Mouse (Mus musculus) retina, adult 2 months (tissue): ENCODE results near the gene Ncor2.

ENCODE experiments used
- DNase-seq: peaks from one replicate; pipeline ENCODE4 v3.0.0-alpha.2; 2012; ENCODE audit warnings: low read depth, low spot score

The Ncor2 gene

DNA sequence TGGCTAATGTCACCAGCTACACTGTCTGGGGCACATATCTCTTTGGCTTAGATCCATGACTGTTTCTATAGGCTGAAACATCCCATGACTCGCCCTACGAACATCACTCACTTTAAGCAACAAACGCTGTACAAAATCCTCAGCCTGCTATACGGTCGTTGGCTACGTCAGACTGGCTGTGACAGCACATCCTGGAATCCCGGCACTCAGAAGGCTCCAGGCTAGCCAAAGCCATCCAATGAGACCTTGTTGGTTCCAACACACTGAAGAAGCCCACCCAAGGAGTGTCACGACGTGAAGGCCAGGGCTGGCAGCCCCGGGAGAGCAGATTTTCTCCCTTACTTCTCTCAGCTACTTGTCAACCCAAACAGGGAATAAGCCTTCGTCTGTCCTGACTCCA is 82.7 kb downstream of the Ncor2 start:
- DNase-seq, result no peak

DNA sequence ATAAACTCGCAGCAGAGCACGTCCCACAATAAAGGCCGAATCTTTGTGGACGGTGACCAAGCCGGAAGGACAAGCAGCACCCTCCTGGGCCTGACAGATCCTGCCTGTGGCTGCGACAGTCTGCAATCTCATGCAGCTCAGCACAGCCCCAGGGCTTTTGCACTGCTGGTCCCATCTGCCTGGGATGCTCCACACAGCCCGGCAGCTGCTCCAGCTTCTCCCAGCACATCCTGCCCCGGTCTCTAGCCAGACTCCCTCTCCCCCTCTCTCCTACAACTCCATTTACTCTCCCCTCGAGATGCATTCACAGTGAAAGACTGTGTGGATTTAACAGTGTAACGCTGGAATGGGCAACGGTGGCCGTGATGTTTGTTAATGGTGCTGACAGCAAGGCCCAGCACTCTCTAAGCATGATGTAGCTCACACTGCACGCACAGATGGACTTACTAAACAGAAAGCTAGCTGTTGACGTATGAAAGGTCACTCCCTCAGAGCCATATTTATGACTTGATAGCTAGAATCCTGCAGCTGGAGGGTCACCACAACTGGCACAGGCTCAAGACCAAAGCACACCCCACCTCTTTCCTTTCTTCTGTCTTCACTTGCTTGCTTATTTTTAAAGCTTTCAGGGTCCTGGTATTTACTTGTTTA is 83.4 kb downstream of the Ncor2 start:
- no peak for DNase-seq

DNA sequence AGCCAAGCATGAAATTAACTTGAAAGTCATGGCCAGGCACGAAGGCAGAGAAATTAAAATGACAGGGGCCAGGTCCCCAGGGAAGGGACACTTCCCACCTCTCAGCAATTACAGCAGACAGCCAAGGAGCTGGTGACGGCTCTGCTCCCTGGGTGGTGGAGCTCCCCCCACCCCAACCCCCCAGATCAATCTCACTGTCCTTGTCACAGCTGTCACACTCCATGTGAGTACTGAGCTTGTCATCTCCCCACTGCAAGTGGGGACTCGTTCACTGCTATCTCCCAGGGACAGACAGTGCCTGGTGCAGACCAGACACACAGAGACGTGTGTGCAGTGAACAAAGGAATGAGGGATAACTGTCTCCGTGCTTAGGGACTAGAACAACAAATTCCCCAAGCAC is 85.2 kb downstream of the Ncor2 start:
- DNase-seq, result no peak

DNA sequence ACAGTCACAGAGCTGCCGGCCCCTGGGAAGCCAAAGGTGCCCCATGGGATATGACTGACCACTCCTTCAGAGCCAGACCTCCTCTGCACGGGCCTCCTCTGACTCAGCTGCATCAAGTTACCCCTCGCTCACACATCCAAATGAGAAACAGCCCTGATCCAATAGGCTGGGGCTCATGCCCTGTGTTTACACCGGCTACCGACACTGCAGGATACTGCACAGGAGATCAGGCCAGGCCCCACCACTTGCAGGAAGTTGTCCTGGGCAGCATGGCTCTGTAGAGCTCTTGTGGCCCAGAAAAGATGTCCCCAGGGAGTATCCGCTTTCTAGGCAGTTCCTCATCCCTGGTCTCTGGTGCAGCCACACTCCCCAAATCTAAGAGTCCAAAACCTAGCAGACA is 90.9 kb downstream of the Ncor2 start:
- DNase-seq, result no peak

DNA sequence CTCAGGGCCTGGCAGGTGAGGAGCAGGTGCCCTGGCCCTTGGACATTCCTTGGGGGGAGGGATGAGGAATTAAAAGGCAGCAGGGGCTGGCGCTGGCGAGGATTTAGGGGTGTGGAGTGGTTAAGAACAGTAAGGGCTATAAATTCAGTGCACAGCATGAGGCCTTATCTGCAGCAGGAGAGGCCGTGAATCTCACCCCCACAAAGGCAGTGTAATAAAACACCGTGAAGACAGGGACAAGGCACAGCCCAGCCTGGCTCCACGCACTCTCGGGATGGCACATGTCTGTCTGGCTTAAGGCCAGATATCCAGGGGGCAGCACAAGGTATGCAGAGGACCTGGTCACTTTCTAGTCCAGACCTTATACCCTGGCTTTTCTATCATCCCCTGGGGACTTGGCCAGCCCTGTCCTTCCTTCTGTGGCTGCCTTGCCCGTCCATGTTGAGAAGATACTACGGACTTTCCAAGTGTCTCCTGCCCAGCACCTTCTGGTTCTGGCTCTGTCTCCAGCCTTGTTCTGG is 93.9 kb downstream of the Ncor2 start:
- no peak for DNase-seq

DNA sequence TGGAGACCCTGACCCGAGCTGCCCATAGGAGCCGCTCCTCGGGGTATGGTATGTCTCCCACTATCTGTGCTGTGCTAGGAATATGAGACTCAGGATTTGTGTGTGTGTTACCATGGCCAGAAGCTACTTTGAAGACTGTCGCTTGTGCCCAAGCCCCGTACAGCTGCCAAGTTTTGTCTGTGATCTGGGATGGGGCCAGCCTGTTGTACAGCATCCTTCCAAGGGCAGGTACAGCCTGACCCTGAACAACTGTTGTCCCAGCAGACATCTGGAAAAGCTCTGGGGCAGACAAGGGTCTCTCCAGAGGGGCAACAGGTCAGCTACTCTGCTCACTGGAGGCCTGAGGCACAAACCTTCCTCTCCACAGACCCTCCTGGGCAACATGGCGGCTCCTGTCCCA is 95.3 kb downstream of the Ncor2 start:
- DNase-seq, result no peak

DNA sequence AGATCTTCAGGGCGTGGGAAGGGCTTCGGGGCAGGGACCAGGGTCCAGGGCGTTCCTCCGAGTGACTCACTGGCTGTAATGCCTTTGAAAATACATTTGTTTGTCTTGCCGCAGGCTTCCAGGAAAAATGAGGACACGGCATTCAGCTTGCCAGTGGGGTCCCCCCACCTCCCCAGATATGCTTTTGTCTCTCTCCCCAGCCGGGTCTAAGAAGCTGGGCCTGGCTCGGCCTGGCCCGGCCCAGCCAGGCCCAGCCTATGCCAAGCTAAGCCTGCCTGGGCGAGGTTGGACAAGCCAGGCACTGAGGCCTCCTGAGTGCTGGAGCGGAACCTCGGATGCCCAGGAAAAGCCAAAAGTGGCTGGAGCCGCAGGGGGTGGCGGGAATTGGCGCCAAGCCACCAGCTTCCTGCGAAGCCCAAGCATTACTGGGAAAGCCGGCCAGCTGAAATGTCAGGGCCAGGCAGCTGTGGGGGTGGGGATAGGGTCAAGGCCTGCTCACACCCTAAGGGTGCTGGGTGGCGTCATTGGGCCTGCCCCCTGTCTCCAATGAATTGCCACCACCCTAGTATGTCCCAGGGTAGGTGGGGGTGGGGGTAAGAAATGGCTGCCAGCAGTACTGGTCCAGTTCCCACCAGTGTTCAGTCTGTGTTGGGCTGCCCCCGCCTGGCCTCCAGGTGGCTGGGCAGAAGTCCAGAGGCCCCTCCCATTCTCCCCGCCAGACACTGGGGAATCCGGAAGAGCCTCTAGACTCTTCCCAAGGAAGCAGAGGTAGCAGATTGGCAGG is 97.5 kb downstream of the Ncor2 start:
- DNase-seq, result no peak

DNA sequence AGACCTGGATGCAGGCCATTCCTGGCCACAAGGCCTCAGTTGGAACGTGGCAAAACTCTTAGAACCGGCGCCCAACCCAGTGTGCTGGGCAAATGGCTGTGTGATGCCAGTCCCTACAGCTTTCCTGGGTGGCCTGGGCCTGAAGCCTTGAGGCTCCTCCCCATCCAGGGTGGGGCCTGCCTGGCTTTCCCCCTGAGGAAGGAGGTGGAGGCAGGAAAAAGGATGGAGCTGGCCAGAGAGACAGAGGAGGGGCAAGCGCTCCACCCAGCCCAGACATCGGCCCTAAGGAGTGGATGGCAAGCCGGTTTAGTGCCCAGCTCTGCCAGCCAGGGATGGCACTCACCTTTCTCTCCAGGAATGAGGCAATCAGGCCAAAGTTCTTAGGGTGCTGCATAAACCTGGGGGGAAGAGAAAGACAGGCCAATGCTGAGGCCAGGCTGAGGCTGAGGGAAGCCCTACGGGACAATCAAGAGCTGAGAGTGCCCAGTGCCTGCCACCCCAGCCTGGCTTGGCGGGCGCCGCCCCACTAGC is 98.2 kb downstream of the Ncor2 start:
- DNase-seq, result no peak

DNA sequence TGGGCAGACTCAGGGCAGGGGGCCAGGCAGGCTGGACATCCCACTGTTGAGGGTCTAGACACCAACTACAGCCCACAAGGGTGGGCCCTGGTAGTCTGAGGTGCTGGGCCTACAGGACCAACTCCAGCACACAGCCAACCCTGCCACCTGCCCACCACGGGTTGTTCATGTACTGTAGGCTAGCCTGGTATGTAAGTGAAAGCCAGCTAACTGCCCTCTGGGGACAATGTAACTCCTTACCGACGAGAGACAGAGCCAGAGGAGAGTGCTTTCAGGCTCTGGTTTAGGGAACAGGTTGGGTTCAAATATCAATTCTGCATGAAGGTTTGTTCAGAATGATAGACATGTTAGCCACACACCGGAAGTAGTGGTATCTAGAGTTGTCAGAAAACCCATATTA is 98.7 kb downstream of the Ncor2 start:
- DNase-seq, result no peak

DNA sequence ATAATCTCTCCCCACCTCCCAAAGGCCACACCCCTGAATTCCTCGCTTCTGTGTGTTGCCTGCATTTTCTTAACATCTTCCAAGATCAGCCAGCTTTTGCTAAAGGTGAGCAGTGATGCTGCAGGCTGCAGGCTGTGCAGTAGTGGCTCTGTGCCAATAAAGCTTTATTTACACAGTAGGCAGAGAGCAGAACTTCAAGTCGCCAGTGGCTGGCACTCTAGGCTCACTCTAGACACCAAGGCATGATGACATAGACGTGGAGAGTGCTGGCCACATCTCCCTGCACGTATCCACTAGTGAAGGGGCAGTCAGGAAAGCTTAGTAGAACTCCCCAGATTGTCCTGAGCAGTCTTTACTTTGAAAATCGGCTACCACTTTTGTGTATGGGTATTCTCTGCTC is 100.8 kb downstream of the Ncor2 start:
- no peak for DNase-seq

DNA sequence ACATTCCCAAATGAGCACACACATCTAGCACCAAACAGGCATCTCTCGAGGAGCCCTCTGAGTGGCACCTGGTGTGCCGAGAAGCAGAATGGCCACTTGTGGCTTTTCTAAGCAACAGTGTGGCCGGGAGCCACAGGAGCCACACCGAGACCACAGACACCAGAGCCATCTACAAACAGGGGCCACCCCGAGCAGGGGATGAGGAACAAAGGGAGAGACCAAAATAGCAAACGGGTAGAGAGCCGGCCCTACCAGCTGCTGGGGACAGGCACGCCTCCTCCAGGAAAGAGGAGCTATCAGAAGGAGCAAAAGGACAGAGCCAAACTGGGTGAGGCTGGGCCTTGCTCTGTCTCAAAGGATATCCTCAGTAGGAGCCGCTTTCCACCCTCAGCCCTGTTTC is 102.8 kb downstream of the Ncor2 start:
- DNase-seq, result no peak

DNA sequence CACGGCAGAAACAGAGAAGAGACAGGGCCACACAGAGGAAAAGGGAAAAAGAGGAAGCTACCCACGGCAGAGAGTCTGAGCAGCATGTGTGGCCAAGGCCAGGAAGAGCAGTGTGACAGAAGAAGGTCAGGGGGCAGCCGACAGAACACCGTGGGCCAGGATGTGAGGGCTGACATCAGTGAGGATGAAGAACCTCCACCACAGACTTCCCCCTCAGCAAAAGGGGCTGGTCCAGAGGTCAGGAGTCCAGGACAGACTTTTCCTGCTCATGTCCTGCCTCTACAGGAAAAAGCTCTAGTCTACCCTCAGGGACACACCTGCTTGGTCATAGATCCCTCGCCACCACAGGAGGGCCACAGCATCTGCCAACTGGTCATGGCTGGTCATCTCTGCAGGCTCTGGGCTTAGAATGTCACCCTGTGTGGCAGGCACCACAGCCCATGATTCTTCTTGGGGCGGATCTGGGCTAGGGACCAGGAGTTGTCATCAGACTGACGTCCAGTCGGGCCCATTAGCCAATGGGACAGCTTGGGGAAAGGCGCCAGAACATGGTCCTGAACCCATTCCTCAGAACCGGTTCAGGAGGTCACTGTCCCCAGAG is 104.3 kb downstream of the Ncor2 start:
- no peak for DNase-seq

DNA sequence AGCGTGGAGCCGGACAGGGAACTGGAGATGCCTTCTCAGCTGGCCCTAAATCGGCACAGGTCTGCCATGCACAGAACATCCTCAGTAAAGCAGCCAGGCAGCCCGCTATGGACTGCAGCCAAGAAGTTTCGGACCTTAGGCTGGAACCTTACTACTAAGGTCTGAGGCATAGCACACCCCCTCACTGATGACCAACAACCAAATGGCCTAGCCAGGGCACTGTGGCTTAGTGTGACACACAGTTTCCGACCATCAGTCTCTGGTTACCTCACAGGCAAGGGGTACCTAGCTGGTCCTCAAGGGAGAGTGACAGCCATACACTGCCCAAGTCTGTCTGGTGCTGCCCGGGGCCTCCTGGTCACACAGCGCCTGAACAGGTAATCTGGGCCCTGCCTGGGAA is 105.1 kb downstream of the Ncor2 start:
- no peak for DNase-seq

DNA sequence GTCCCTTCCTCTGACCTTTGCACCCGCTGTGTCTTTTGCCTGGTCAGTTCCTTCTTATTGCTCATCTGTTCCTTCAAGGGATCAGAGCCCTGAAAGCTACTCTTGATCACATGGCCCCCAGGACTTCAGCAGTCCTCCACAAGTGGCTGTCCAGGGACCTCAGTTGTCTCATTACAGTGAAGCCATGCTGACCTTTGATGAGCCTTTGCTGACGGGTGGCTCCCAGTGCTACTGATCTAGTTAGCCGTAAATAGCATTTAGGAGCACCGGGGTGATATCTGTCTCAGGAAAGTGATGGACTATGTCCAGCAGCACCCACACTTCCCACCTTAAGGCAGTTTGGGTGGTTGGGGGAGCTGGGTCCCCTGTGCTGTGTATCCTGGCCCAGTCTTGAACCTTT is 105.7 kb downstream of the Ncor2 start:
- no peak for DNase-seq

DNA sequence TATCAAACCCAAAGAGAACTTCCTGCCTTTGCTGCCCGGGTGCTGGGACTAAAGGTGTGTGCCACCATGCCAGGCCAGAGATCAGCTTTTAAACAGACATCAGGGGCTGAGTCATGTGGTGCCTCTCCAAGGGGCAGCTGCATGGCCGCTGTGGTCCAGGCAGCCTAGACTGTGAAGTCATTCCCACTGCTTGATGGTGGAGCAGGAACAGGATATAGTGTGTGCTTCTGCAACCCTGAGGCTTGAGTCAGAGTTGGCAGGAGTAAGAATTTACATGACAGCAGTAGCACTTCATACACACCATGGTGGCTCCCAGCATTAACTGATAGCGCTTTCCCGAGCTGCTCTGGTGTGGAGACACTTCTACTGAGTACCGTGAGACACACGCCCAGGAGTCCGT is 106.6 kb downstream of the Ncor2 start:
- DNase-seq, result no peak

DNA sequence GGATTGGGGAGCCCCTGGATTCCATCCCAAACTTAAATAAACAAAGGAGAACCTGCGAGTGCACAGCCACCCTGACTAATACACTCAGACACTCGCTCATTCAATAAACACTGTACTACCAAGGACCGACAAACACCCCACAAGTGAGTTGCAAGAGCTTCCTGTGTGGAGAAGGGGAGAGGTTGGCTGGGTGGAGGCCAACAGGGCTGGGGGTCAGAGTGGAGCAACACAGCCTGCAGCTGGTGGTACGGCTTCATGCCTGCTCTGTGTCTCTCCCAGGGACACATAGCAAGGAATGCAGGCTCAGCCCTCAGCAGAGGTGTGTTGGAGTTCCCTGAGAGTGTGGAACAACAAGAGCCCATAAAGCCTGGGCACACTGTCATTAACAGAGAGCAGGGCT is 107.1 kb downstream of the Ncor2 start:
- DNase-seq, result no peak

DNA sequence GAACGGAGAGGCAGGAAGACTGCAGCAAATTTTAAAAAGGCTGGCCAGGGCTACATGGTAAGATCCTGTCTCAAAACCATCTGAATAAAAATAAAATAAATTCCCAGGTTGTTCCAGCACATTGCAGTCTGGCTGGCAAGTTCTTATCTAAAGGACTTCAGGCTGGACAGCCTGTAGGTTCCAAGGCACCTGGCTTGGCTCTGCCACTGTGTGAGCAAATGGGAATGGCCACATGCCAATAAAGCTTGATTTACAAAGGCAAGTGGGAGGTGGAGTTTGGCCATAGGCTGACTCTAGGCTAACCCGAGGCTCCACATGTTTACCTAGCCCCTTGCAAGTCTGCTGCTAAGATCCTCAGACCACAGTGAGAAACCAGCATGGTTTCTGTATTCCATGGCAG is 108.6 kb downstream of the Ncor2 start:
- DNase-seq, result no peak

DNA sequence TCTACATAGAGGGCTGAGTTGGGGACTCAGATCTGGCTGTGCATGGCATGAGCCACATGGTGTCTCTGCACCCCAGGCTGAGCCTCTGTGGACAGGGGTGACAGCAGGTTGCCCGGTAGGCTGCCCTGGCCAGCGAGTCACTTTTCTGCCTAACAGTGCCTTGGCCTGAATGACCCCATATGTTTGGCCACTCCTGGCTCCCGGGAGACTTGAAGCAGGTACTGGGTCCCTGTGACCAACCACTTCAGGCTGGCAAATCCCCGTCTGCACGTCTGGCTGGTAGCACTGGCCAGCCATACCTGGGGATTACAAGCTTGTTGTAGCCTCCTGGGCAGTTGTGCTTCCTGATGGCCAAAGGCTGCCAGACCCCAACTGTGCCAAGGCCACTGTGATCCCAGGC is 109.1 kb downstream of the Ncor2 start:
- DNase-seq, result no peak

DNA sequence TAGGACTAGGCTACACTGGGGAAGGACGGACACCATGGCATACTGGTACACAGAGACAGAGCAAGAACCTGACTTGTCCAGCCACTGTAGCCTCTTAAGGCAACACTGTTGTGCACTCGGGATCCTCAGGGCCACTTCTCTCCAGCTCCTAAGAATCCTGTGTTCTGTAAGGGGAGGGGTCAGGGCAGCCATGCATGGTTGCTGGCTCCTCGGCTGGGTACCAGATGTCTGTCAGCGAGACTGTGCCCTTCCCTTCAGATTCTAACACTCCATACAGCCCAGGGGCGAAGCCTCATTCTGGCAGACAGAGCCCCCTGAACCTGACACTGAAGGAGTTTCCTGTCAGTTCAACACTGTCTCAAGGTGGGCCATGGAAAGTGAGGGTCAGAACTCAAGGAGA is 109.6 kb downstream of the Ncor2 start:
- DNase-seq, result no peak

DNA sequence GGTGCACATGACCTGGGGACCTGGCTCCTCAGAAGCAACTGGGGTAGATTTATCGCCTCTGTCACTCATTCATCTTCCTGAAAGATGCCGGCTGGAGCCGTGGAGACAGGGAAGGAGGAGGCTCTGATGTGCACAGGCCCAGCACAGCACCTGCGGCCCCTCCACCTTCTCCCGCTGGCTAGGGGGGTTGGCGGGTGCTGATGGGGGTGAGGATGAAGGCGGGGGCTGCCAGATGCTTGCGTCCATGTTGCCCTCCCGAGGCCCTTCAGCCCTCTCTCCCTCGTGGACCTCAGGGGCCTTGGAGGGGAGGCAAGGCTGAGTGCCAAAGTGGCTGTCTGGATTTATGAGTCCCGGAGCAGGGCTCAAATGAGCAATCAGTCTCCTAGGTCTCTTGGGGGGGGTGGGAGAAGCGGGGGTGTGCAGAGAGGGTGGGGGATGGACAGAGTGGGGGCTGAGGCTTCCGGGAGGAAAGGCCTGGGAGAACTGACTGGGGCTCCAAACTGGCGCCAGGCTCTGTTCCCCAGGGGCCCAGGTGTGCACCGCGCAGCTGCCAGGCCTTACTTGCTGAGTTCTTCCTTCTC is 110.6 kb downstream of the Ncor2 start:
- no peak for DNase-seq

DNA sequence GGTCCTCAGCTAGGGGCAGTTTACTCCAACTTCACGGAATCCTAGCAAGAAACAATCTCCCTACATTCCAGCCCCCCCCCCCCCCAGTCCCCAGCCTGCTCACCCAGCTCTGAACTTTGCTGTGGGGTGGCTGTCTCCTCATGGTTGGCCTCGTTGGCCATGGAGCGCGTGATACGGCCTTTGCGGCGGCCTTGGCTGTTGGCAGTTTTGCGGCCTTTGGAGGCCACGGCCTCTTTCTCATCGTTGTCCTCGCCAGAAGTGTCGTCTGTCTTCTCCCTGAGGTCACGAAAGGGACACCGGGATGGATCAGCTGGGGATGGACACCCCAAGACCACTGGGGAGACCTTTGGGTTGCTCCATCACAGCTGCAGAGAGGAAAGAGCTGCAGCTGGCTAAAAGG is 111.3 kb downstream of the Ncor2 start:
- DNase-seq, result no peak
